Mouse (Mus musculus) forebrain, embryonic 12.5 days (tissue): ENCODE results near the gene Tmem160. TPM values are rescaled to one million over a fixed set of nuclear protein-coding genes. Genes with fewer than 3 reads are reported as not detected.
A peak's percentile ranks its signal among the peaks of the same experiment; 100 is the strongest.

Source experiments
- ATAC-seq: fragments of 200-750 bp; cut with Nextera tagmentation; 2 replicates; pipeline ENCODE4 v1.8.0; 2017; ENCODE audit warnings: moderate TSS enrichment; ENCODE audit not compliant: low FRiP score
- H3K27ac ChIP-seq: fragments of 300-500 bp; sonication (generic); 2 replicates; pipeline ENCODE4 v1.5.1; 2016; ENCODE audit warnings: mild to moderate bottlenecking
- H3K27me3 ChIP-seq: fragments of 300-500 bp; sonication (generic); 2 replicates; pipeline ENCODE4 v1.6.1; 2016; ENCODE audit warnings: mild to moderate bottlenecking
- H3K36me3 ChIP-seq: fragments of 300-500 bp; sonication (generic); replicated peaks from 2 replicates; pipeline ENCODE4 v1.6.1; 2016; ENCODE audit warnings: mild to moderate bottlenecking
- H3K4me1 ChIP-seq: fragments of 300-500 bp; sonication (generic); 2 replicates; pipeline ENCODE4 v1.6.1; 2016
- H3K4me2 ChIP-seq: fragments of 300-500 bp; sonication (generic); 2 replicates; pipeline ENCODE4 v1.6.1; 2016; ENCODE audit warnings: mild to moderate bottlenecking, moderate library complexity
- H3K4me3 ChIP-seq: fragments of 300-500 bp; sonication (generic); replicated peaks from 2 replicates; pipeline ENCODE4 v1.5.1; 2016; ENCODE audit warnings: mild to moderate bottlenecking
- H3K9ac ChIP-seq: fragments of 300-500 bp; sonication (generic); 2 replicates; pipeline ENCODE4 v1.6.1; 2016; ENCODE audit warnings: mild to moderate bottlenecking
- H3K9me3 ChIP-seq: fragments of 300-500 bp; sonication (generic); 2 replicates; pipeline ENCODE4 v1.6.1; 2016
- WGBS: fragments of 180-500 bp; shearing (Covaris S2); methylation state at CpG from one replicate; pipeline ENCODE4 v1.1.7; 2016; 5-methylcytosine and 5-hydroxymethylcytosine counted together
- polyA plus RNA-seq: library from polyadenylated mRNA; unstranded; fragments of >200 nt; fragmentation: Nextera tagmentation; extraction: Ambion mirVana; gene quantifications from 2 replicates; pipeline ENCODE4 v1.2.1, GENCODE M21; 2016

Tmem160 gene
- polyA plus RNA-seq, 1 experiment from 2014 or later: 53.1 TPM

DNA sequence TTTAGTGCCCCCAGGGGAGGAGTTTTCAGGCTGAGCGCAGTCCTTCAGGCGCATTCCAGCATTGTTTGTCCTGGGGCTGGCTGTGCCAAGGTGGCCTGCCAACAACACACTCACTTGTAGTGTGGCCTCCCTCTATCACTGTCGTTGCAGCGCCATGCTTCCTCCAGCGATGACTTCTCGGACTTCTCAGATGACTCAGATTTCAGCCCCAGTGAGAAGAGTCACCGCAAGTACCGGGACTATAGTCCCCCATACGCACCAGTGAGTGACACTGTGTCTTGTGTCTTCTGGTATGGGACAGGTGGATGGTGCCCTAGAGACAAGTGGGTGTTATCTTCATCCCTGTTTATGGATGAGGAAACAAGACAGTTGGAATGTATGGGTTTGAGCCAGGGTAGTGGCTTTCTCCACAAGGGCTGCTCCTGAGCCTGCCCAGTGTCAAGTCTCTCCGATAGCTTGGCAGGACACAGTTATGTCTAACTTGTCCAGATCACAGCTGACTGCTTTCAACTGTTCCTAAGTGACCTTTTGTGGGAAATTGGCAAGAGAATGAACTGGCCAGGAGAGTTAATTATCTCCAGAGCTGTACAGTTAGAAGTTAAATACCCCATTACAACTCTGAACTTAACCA lies 35.3 kb upstream of the Tmem160 start:
- no peaks in the 10 kb centered on the region for H3K27me3 ChIP-seq
- no peak overlapping the region for H3K4me3 ChIP-seq
- 93% methylated on average over 10 of the region's 10 CpGs for WGBS
- peaks cover 18% of the 10 kb centered on the region for H3K4me1 ChIP-seq
- H3K27ac ChIP-seq: no peak overlapping the region
- peaks cover 66% of the 10 kb centered on the region for H3K36me3 ChIP-seq
- H3K9ac ChIP-seq: no peak overlapping the region
- ATAC-seq: no peak
- no peaks in the 10 kb centered on the region for H3K9me3 ChIP-seq
- H3K4me2 ChIP-seq: no peak overlapping the region

DNA sequence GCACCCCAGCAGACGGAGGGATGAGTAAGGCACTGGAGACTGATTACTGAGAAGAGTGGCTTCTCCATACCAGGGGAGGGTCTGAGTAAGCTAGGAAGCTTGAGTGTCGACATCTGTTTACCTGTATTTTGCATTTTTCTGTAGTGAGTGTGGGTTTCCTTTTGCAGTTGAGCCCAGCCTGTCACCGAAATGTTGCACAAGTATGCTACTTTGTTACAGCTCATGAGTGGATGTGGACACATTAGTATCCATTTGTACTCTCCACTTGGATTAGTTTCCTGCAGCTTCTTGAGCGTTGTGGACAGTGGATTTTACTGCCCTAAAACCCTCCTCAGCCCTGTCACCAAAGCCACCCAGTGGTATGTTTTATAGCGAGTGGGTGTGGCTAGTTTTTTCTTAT lies 33.9 kb upstream of the Tmem160 start:
- Histone ChIP-seq H3K4me2 (no peak overlapping the region), H3K27me3 (no peaks in the 10 kb centered on the region), H3K9ac (no peak overlapping the region), H3K4me3 (no peak overlapping the region), H3K27ac (no peak overlapping the region), H3K36me3 (peaks cover 77% of the 10 kb centered on the region), H3K4me1 (peaks cover 4% of the 10 kb centered on the region; the same call in 1 of the 2 replicates), H3K9me3 (no peaks in the 10 kb centered on the region)
- WGBS: 93% methylated on average over 5 of the region's 5 CpGs
- ATAC-seq: no peak

DNA sequence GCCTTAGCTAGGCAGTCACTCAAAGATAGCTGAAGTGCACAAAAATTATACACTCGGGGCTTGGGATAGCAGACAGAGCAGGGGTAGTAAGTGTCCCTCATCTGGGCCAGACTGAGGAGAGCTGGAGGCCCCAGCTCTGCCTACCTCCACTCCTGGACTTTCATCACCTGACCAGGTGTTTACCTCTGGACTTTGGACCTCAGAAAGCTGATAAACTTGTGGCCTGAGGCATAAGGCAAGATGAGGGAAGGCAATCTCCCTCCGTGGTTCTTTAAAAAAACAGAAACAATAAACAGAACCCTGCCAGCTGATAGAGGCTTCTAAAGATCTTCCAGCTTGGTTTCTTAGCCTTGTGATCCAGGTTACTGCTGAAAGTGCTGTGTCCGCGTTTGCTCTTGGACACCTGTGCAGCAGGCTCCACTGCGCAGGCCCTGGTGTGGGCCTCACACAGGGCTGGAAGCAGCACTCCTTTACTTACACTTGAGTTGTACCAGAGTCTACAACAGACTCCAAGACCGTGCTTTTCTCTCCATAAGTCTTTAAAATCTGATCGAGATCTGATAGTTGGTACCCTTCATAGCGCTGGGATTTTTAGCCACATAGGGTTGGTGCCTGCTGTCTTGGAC lies 32.0 kb upstream of the Tmem160 start:
- Histone ChIP-seq H3K4me3 (no peak overlapping the region), H3K36me3 (peaks cover 96% of the 10 kb centered on the region), H3K9me3 (no peaks in the 10 kb centered on the region), H3K4me2 (no peak overlapping the region), H3K27me3 (no peaks in the 10 kb centered on the region), H3K4me1 (no peaks in the 10 kb centered on the region), H3K9ac (no peak overlapping the region), H3K27ac (no peak overlapping the region)
- ATAC-seq: no peak
- WGBS: 93% methylated on average over 8 of the region's 8 CpGs

- WGBS: 91% methylated on average over 18 of the region's 18 CpGs
- no peak for ATAC-seq
Measured at GRCm38 (mm10) chr7:16422222-16422856, 30.2 kb upstream of the Tmem160 start.

GRCm38 (mm10) chr7:16423731-16424130 lies 28.8 kb upstream of the Tmem160 start:
- H3K36me3 ChIP-seq: peaks cover 98% of the 10 kb centered on the region
- H3K27me3 ChIP-seq: no peaks in the 10 kb centered on the region
- H3K9me3 ChIP-seq: no peaks in the 10 kb centered on the region
- H3K4me1 ChIP-seq: no peaks in the 10 kb centered on the region
- H3K4me2 ChIP-seq: no peak overlapping the region
- no peak for ATAC-seq
- H3K27ac ChIP-seq: no peak overlapping the region
- 96% methylated on average over 9 of the region's 9 CpGs for WGBS
- H3K4me3 ChIP-seq: no peak overlapping the region
- H3K9ac ChIP-seq: no peak overlapping the region

More at GRCm38 (mm10) chr7:16422222-16422856, 30.2 kb upstream of the Tmem160 start:
- Histone ChIP-seq H3K27me3 (no peaks in the 10 kb centered on the region), H3K27ac (no peak overlapping the region), H3K4me2 (no peak overlapping the region), H3K4me3 (no peak overlapping the region), H3K36me3 (peaks cover 98% of the 10 kb centered on the region), H3K9me3 (no peaks in the 10 kb centered on the region), H3K9ac (no peak overlapping the region), H3K4me1 (no peaks in the 10 kb centered on the region)

GRCm38 (mm10) chr7:16425721-16426120 lies 26.9 kb upstream of the Tmem160 start:
- H3K36me3 ChIP-seq: peaks cover 98% of the 10 kb centered on the region
- H3K4me3 ChIP-seq: no peak overlapping the region
- H3K27me3 ChIP-seq: no peaks in the 10 kb centered on the region
- H3K27ac ChIP-seq: no peak overlapping the region
- H3K4me2 ChIP-seq: no peak overlapping the region
- ATAC-seq: peak; percentile 41; the same call in 1 of the 2 replicates
- no peak overlapping the region for H3K9ac ChIP-seq
- H3K4me1 ChIP-seq: no peaks in the 10 kb centered on the region
- 92% methylated on average over 10 of the region's 10 CpGs for WGBS
- H3K9me3 ChIP-seq: no peaks in the 10 kb centered on the region

DNA sequence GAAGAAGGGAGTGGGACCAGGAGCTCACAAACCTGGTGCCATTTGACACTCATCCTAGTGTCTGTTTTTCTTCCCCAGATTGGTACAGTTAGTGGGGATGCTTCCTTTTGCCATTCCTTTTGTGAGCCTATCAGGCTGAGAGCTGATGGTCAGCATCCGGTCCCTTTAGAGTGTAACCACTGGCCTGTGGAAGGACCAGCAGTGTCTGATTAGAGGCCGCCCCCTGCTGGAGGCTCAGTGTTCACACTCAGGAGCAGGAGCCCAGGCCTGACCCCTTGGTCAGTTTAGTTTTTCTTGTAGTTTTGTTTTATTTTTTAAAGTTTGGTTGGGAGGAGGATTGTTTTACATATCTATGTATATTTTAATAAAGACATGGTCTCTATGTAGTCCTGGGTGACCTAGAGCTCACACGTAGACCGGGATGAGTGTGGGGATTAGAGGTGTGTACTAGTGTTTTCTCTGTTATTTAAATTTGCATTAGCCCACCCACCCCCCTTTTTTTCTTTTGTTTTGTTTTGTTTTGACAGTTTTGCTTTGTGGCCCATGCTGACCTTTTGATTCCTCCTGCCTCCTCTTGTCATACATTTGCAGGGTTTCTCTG lies 26.4 kb upstream of the Tmem160 start:
- Histone ChIP-seq H3K27ac (no peak overlapping the region), H3K36me3 (peaks cover 98% of the 10 kb centered on the region), H3K4me2 (no peak overlapping the region), H3K4me1 (no peaks in the 10 kb centered on the region), H3K4me3 (no peak overlapping the region), H3K27me3 (no peaks in the 10 kb centered on the region), H3K9ac (no peak overlapping the region), H3K9me3 (no peaks in the 10 kb centered on the region)
- ATAC-seq: peak; percentile 75
- 60% methylated on average over 4 of the region's 4 CpGs for WGBS

- Histone ChIP-seq H3K4me3 (no peak overlapping the region), H3K9me3 (no peaks in the 10 kb centered on the region), H3K4me2 (no peak overlapping the region), H3K27ac (no peak overlapping the region), H3K4me1 (no peaks in the 10 kb centered on the region), H3K9ac (no peak overlapping the region), H3K36me3 (peaks cover 87% of the 10 kb centered on the region), H3K27me3 (no peaks in the 10 kb centered on the region)
- WGBS: 86% methylated on average over 3 of the region's 3 CpGs
- no peak for ATAC-seq
Measured at GRCm38 (mm10) chr7:16433352-16433971, 19.1 kb upstream of the Tmem160 start.

DNA sequence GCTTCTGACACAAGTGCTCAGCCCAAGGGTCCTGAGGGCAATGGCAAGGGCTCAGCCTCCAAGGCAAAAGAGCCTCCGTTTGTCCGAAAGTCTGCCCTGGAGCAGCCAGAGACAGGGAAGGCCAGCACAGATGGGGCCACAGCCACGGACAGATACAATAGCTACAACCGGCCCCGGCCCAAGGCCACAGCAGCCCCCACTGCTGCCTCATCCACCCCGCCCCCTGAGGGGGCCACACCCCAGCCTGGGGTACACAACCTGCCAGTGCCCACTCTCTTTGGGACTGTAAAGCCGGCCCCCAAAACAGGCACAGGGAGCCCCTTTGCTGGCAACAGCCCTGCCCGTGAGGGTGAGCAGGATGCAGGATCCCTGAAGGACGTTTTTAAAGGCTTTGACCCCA lies 17.5 kb upstream of the Tmem160 start:
- Histone ChIP-seq H3K27ac (no peak overlapping the region), H3K36me3 (peaks cover 71% of the 10 kb centered on the region), H3K27me3 (no peaks in the 10 kb centered on the region), H3K9ac (no peak overlapping the region), H3K9me3 (no peaks in the 10 kb centered on the region), H3K4me2 (no peak overlapping the region), H3K4me1 (no peaks in the 10 kb centered on the region), H3K4me3 (no peak overlapping the region)
- no peak for ATAC-seq
- 90% methylated on average over 9 of the region's 9 CpGs for WGBS

DNA sequence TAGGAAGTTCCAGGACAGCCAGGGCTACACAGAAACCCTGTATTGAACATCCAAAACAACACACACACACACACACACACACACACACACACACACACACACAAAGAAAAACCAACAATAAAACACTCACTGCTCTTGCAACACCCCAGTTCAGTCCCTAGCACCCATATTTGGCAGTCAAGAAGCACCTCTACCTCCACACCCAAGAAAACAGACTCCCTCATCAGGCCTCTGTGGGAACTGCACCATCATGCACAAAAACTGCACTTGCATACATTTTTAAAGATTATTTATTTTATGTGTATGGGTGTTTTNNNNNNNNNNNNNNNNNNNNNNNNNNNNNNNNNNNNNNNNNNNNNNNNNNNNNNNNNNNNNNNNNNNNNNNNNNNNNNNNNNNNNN lies 11.3 kb upstream of the Tmem160 start:
- H3K4me2 ChIP-seq: no peak overlapping the region
- no peaks in the 10 kb centered on the region for H3K9me3 ChIP-seq
- peaks cover 4% of the 10 kb centered on the region; the same call in 1 of the 2 replicates for H3K27me3 ChIP-seq
- peaks cover 9% of the 10 kb centered on the region for H3K36me3 ChIP-seq
- H3K9ac ChIP-seq: no peak overlapping the region
- ATAC-seq: no peak
- no peak overlapping the region for H3K27ac ChIP-seq
- H3K4me3 ChIP-seq: no peak overlapping the region
- H3K4me1 ChIP-seq: no peaks in the 10 kb centered on the region

DNA sequence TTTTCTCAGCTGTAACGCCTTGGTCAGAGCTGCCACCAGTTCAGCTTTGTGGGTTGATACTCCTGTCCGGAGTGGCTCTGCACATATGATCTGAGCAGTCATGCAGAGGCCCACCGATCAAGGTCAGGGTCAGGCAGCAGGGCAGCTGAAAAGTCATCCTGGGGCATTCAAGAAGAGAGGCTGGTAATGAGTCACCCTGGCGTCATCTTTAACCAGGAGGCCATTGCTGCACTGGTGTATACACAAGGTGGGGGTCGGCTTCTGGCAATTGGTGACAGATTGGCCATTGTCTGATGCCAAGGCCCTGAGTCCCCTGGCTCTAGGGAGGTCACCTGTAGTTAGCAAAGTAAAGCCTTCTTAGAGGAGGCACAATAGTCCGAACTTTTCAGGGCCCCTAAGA lies 923 bp upstream of the Tmem160 start:
- Histone ChIP-seq H3K4me2 (no peak overlapping the region), H3K4me1 (peaks cover 10% of the 10 kb centered on the region), H3K36me3 (peaks cover 13% of the 10 kb centered on the region; the same call in 1 of the 2 replicates), H3K27ac (no peak overlapping the region), H3K4me3 (no peak overlapping the region), H3K9me3 (no peaks in the 10 kb centered on the region), H3K9ac (no peak overlapping the region), H3K27me3 (0 out of 2 replicates have a peak, but pooled peaks cover 6% of the 10 kb centered on the region)
- no peak for ATAC-seq
- 84% methylated on average over 6 of the region's 6 CpGs for WGBS

DNA sequence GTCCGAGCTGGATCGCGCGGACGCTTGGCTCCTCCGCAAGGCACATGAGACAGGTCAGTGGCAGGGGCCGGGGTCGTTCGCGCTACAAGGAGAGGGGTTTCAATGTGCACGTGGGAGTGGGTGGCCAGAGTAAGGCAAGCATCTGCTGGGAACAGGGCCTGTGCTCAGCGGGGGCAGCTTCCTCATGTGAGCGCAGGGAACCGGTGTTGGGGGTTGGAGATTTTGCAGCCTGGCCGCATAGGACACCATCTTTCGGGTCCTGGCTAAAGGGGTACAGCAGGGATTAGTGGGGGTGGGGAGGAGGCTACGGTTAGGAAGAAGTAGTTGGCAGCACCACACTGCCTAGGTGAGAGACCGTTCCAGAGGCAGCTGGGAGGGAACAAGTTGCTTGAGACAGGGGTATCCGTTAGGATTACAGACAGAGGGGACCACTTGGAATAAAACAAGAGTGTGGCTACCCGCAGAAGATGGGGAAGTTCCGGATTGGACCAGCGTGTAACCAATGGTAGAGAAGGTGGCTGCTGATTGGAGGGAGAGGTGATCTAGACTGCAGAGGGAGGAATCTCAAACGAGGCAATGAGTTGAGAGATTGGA lies 636 bp downstream of the Tmem160 start:
- Histone ChIP-seq H3K9me3 (no peaks in the 10 kb centered on the region), H3K27me3 (0 out of 2 replicates have a peak, but pooled peaks cover 6% of the 10 kb centered on the region), H3K9ac (peak overlapping the region; percentile 75), H3K36me3 (peaks cover 17% of the 10 kb centered on the region; the same call in 1 of the 2 replicates), H3K4me3 (peak overlapping the region; percentile 83), H3K4me1 (peaks cover 10% of the 10 kb centered on the region), H3K27ac (peak overlapping the region; percentile 69), H3K4me2 (peak overlapping the region; percentile 93)
- under 1% methylated on average over 23 of the region's 23 CpGs for WGBS
- ATAC-seq: peak; percentile 82
